Mouse (Mus musculus): ENCODE measurements around the gene Coq9.

DNA sequence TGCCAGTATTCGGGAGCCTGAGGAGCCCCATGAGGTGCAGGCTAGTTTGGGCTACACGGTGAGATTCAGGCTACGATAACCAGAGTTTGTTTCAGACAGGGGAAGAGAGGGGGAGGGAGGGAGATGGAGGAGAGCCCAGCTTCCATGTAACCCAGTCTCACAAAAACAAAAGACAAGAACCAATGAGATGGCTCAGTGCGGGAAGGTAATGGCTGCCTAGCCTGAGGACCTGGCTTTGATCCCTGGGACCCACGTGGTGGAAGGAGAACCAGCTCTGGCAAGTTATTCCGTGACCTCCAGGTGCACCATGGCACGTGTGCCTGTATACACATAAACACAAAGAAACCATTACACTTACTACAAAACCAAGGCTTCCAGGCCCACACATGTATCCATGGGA lies 17.6 kb upstream of the Coq9 start:
- TF ChIP-seq CTCF (IDR thresholded peaks at IDR 0.05; ENCODE audit: low read depth, low read length) (no peak), GATA1 (IDR thresholded peaks at IDR 0.05; ENCODE audit: borderline replicate concordance, low read length) (no peak), POLR2AphosphoS5 (IDR thresholded peaks at IDR 0.05; ENCODE audit: insufficient replicate concordance, low read depth, low read length) (no peak), TAL1 (conservative IDR thresholded peaks at IDR 0.05; ENCODE audit: low read depth, low read length) (no peak), GATA2 (IDR thresholded peaks at IDR 0.05; ENCODE audit: borderline replicate concordance, low read depth, low read length) (no peak)

All from G1E (cell line).